Mouse (Mus musculus) kidney, embryonic 16.5 days (tissue): Measurements from ENCODE around the gene Zmynd12. TPM values are rescaled to one million over a fixed set of nuclear protein-coding genes. Genes with fewer than 3 reads are reported as not detected.

ENCODE experiments used
- ATAC-seq: fragments of 200-750 bp; cut with Nextera tagmentation; 2 replicates; pipeline ENCODE4 v1.8.0; 2017; ENCODE audit warnings: moderate TSS enrichment; ENCODE audit not compliant: low FRiP score, low TSS enrichment
- H3K27ac ChIP-seq: fragments of 300-500 bp; sonication (generic); 2 replicates; pipeline ENCODE4 v1.5.1; 2014; ENCODE audit warnings: low read length
- H3K27me3 ChIP-seq: fragments of 300-500 bp; sonication (generic); 2 replicates; pipeline ENCODE4 v1.6.1; 2014; ENCODE audit warnings: low read length, control low read depth, mixed read lengths; ENCODE audit not compliant: insufficient read depth
- H3K36me3 ChIP-seq: fragments of 300-500 bp; sonication (generic); 2 replicates; pipeline ENCODE4 v1.6.1; 2014; ENCODE audit warnings: low read length, control low read depth, mixed read lengths; ENCODE audit not compliant: insufficient read depth
- H3K4me1 ChIP-seq: fragments of 300-500 bp; sonication (generic); 2 replicates; pipeline ENCODE4 v1.6.1; 2014; ENCODE audit warnings: low read length, control low read depth, mixed read lengths; ENCODE audit not compliant: insufficient read depth
- H3K4me2 ChIP-seq: fragments of 300-500 bp; sonication (generic); replicated peaks from 2 replicates; pipeline ENCODE4 v1.6.1; 2014; ENCODE audit warnings: low read depth, low read length
- H3K4me3 ChIP-seq: fragments of 300-500 bp; sonication (generic); 2 replicates; pipeline ENCODE4 v1.5.1; 2014; ENCODE audit warnings: mild to moderate bottlenecking, low read length
- H3K9ac ChIP-seq: fragments of 300-500 bp; sonication (generic); replicated peaks from 2 replicates; pipeline ENCODE4 v1.6.1; 2014; ENCODE audit warnings: low read length
- H3K9me3 ChIP-seq: fragments of 300-500 bp; sonication (generic); 2 replicates; pipeline ENCODE4 v1.6.1; 2016; ENCODE audit warnings: low read length, control low read depth
- WGBS: fragments of 180-500 bp; shearing (Covaris S2); extraction: QIAGEN DNeasy Blood & Tissue Kit; methylation state at CpG from one replicate; pipeline ENCODE4 v1.1.7; 2014; 5-methylcytosine and 5-hydroxymethylcytosine counted together
- polyA plus RNA-seq: library from polyadenylated mRNA; unstranded; fragments of >200 nt; fragmentation: Nextera tagmentation; extraction: Ambion mirVana; gene quantifications from 2 replicates; pipeline ENCODE4 v1.2.1, GENCODE M21; 2015

The Zmynd12 gene
- polyA plus RNA-seq, 1 experiment from 2014 or later: 0.87 TPM

DNA sequence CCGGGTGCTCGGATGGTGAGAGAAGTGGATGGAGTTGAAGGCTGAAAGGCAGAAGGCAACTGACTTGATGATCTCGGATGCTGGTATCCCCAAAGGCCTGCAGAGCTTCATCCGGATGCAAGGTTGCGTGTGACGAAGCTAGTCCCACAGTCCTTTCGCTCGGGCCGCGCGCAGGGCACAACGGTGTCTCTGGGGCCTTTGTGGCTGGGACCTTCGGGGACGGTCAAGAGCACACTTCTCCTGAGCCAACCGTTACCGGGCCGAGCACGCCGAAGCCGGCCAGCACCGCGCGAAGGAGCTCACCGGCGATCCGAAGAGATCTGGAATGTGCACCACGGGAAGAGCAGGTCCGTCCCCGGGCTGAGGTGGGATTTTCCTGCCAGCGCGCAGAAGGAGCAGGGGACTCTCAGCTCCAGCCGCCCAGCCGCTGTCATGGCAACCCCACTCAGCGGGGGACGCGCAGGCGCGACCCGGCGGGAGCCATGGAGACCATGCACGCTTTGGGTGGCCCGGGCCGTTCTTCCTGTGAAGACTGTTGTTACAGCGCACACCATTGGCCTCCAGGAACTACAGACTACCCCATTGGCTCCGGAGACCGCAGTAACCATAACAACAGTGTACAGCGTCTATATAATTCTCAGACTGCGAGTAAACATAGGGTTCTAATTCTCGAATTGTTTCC, 7.4 kb upstream of the Zmynd12 start, which contains the start of gene Ccdc30:
Gene Ccdc30 (minus strand): TSS at position 450 of the 682 bp plus-strand sequence.
- peak within 1 kb of the TSS; percentile 78 for H3K4me2 ChIP-seq
- no peaks in the 10 kb centered on the region for H3K27me3 ChIP-seq
- peaks cover 7% of the 10 kb centered on the region; the same call in 1 of the 2 replicates for H3K4me1 ChIP-seq
- H3K36me3 ChIP-seq: 0 out of 2 replicates have a peak, but pooled peaks cover 7% of the 10 kb centered on the region
- no peaks in the 10 kb centered on the region for H3K9me3 ChIP-seq
- H3K4me3 ChIP-seq: peak within 1 kb of the TSS; percentile 58
- peak; percentile 100 for ATAC-seq
- H3K9ac ChIP-seq: peak within 1 kb of the TSS; percentile 57
- H3K27ac ChIP-seq: no peak within 1 kb of the TSS
- under 1% methylated on average over 47 of the region's 49 CpGs for WGBS

DNA sequence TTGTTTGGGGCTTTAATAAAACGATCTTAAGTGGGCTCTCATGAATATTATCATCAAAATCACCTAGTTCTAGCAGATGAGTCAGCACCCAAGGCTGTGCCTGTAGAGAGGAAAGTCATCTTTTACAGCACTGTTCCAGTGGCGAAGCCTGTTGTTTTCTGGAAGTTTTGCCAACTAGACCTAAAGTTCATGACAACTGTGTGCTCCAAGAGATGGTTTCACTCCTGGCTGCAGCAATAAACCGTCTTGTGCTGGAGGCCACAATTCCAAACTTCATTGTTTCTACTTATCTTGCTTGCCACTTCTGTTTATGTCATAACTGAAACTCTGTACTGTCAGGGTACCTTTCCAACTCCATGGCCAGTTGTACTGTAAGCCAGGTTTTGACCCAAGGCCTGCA, 5.3 kb upstream of the Zmynd12 start:
- H3K9ac ChIP-seq: no peak overlapping the region
- WGBS: 84% methylated on average over 3 of the region's 3 CpGs
- ATAC-seq: no peak

DNA sequence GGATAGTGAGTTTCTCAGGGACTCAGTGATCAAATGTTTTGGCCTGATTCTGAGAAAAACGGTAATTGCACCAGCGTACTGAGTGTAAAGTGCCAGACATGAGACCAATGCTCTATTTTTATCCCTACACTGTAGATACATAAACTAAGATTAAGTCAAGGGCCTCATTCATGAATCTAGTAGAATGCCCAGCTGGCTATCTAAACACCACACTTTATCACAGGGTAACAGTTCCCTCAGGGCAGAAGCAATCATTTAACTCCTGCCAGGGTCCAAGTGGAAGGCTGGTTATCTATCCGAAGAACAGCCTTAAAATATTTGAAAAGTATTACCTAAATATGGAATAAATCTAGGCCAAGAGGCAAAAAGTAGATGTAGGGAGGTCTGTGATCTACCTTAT, 4.7 kb upstream of the Zmynd12 start:
- H3K27me3 ChIP-seq: no peaks in the 10 kb centered on the region
- 92% methylated on average over 3 of the region's 3 CpGs for WGBS
- H3K36me3 ChIP-seq: 0 out of 2 replicates have a peak, but pooled peaks cover 7% of the 10 kb centered on the region
- ATAC-seq: no peak
- H3K27ac ChIP-seq: no peak overlapping the region
- H3K4me3 ChIP-seq: no peak overlapping the region
- H3K9ac ChIP-seq: no peak overlapping the region
- H3K4me2 ChIP-seq: no peak overlapping the region
- H3K9me3 ChIP-seq: no peaks in the 10 kb centered on the region
- H3K4me1 ChIP-seq: peaks cover 19% of the 10 kb centered on the region

More for the DNA sequence above, 5.3 kb upstream of the Zmynd12 start:
- Histone ChIP-seq H3K27me3 (no peaks in the 10 kb centered on the region), H3K9me3 (no peaks in the 10 kb centered on the region), H3K4me1 (peaks cover 18% of the 10 kb centered on the region), H3K27ac (no peak overlapping the region), H3K4me3 (no peak overlapping the region), H3K36me3 (0 out of 2 replicates have a peak, but pooled peaks cover 7% of the 10 kb centered on the region), H3K4me2 (no peak overlapping the region)

DNA sequence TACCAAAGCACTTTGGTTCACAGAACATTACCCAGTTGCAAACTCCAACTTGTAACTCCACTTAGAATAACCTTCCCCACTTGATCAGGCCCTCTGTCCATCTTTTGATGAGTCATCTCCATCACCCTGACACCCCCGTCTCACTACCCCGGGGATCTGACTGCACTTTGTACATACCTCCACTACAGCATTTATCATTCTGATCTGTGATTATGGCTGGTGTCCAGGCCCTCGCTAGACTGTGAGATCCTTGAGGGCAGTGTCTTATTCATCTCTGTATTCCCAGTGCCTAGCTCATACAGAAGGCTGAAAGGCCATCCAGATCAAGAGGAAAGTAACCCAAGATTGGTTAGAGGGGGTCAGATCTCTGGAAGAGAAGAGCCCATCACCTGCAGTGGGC, 1.4 kb upstream of the Zmynd12 start:
- no peak overlapping the region for H3K27ac ChIP-seq
- H3K4me1 ChIP-seq: peaks cover 20% of the 10 kb centered on the region
- H3K4me2 ChIP-seq: peak overlapping the region; percentile 82
- peak overlapping the region; percentile 88 for H3K9ac ChIP-seq
- no peaks in the 10 kb centered on the region for H3K9me3 ChIP-seq
- 0 out of 2 replicates have a peak, but pooled peaks cover 7% of the 10 kb centered on the region for H3K36me3 ChIP-seq
- no peak for ATAC-seq
- H3K4me3 ChIP-seq: peak overlapping the region; percentile 81
- no peaks in the 10 kb centered on the region for H3K27me3 ChIP-seq
- WGBS: 46% methylated on average over 3 of the region's 3 CpGs

DNA sequence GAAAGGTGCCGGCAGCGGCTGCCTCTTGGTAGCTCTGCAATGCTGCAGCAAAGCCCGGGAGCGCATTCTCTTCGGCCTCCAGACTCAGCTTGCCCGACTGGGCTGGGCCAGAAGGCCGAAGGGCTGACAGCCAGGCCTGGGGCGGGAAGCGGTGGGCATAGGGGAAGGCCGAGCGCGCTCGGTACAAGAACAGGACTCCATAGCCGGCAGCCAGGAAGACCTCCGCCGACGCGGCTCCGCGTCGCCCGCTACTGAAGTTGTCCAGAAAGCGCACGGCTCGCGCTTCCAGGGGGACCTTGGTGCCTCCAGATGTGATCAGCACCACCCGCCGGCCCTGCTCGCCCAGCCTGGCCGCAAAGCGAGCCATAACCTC, 707 bp upstream of the Zmynd12 start:
- peak overlapping the region; percentile 81 for H3K4me3 ChIP-seq
- peak overlapping the region; percentile 96 for H3K27ac ChIP-seq
- peak overlapping the region; percentile 82 for H3K4me2 ChIP-seq
- H3K36me3 ChIP-seq: 0 out of 2 replicates have a peak, but pooled peaks cover 7% of the 10 kb centered on the region
- peaks cover 20% of the 10 kb centered on the region for H3K4me1 ChIP-seq
- H3K9me3 ChIP-seq: no peaks in the 10 kb centered on the region
- peak overlapping the region; percentile 88 for H3K9ac ChIP-seq
- ATAC-seq: peak; percentile 52
- WGBS: under 1% methylated on average over 31 of the region's 31 CpGs
- H3K27me3 ChIP-seq: no peaks in the 10 kb centered on the region

DNA sequence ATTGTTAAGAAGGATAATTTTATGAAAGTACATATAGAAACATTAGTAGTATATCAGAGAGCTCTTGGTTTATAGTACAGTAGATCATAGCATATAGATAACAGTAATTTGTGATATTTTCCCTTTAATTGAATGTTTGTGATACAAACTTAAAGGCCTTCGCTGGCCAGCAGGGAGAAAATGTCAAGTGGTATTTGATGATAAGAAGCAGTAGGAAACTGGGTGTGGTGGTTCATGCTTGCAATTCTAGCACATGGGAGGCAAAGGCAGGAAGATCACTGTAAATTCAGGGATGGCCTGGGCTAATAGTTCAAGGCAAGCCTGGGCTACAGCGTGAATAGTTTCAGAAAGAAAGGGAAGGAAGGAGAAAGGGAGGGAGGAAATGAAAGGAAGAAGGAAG, 2.5 kb downstream of the Zmynd12 start:
- no peak overlapping the region for H3K9ac ChIP-seq
- H3K27me3 ChIP-seq: no peaks in the 10 kb centered on the region
- no peak overlapping the region for H3K4me3 ChIP-seq
- 83% methylated on average over 2 of the region's 2 CpGs for WGBS
- no peak for ATAC-seq
- H3K36me3 ChIP-seq: no peaks in the 10 kb centered on the region
- no peak overlapping the region for H3K27ac ChIP-seq
- no peak overlapping the region for H3K4me2 ChIP-seq
- peaks cover 20% of the 10 kb centered on the region for H3K4me1 ChIP-seq
- H3K9me3 ChIP-seq: no peaks in the 10 kb centered on the region

DNA sequence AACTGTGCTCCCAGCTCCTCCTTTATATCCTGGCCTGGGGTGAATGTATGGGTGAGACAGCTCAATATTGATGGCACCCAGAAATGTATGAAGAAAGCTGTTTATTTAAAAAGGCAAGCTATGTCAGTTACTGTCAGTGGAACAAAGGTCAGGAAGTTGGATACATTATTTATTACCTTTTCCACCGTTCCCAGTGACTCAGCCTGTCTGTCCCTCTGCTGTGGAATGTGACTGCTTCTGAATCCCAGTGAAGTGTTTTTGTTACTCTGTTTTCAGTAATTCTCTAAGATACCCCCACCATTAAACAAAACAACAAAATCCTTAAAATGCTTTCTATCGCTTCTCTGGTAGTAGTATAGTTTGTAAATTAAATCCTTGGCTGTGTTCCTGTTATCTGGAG, 3.0 kb downstream of the Zmynd12 start:
- Histone ChIP-seq H3K9ac (no peak overlapping the region), H3K27me3 (no peaks in the 10 kb centered on the region), H3K4me2 (no peak overlapping the region), H3K27ac (no peak overlapping the region), H3K36me3 (no peaks in the 10 kb centered on the region), H3K4me1 (peaks cover 19% of the 10 kb centered on the region), H3K4me3 (no peak overlapping the region), H3K9me3 (no peaks in the 10 kb centered on the region)
- no peak for ATAC-seq
- WGBS: 33% methylated on average over 2 of the region's 2 CpGs

DNA sequence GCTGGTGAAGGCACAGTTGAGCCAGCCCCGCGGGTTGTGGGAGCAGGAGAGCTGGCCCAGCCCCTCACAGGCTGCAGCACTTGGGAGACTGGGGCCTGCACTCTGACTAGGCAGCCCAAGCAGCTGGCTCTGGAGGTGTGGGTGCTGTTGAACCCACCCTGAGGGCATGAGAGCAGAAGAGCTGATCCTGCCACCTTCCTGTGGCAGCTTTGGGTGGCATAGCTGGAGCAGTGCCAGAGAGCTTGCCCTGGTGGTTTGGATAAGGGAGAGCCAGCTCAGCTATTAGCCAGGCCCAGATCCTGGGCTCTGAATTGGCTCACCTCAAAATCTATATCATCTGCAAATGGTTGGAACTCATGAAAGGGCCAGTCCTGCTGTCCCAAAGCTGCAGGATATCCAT, 5.1 kb downstream of the Zmynd12 start:
- H3K4me3 ChIP-seq: no peak overlapping the region
- no peaks in the 10 kb centered on the region for H3K27me3 ChIP-seq
- H3K9ac ChIP-seq: no peak overlapping the region
- no peaks in the 10 kb centered on the region for H3K9me3 ChIP-seq
- WGBS: 61% methylated on average over 2 of the region's 2 CpGs
- no peak overlapping the region for H3K27ac ChIP-seq
- H3K36me3 ChIP-seq: no peaks in the 10 kb centered on the region
- ATAC-seq: no peak
- peaks cover 9% of the 10 kb centered on the region; the same call in 1 of the 2 replicates for H3K4me1 ChIP-seq
- H3K4me2 ChIP-seq: no peak overlapping the region

DNA sequence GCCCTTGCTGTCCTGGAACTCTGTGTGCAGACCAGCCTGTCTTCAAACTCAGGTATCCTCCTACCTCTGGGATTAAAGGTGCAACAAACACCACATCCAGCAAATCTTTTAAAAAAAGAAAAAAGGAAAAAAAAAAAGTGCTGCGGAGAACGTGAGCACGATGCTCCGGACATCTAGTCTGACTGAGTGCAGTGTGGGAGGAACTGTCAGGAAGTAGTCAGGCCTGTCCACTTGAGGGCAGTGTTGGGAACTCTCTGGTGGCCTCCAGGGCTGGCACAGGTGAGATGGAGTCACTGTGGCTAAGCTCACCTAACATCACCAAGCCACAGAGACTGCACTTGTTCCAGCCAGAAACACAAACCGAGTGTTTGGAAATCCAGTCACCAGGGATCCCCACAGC, 8.1 kb downstream of the Zmynd12 start:
- WGBS: 25% methylated on average over 5 of the region's 5 CpGs
- Histone ChIP-seq H3K4me2 (peak overlapping the region; percentile 18; the same call in 1 of the 2 replicates), H3K4me3 (no peak overlapping the region), H3K36me3 (no peaks in the 10 kb centered on the region), H3K9me3 (no peaks in the 10 kb centered on the region; the same call in 1 of the 2 replicates), H3K27ac (no peak overlapping the region), H3K4me1 (no peaks in the 10 kb centered on the region), H3K9ac (no peak overlapping the region), H3K27me3 (no peaks in the 10 kb centered on the region)
- no peak for ATAC-seq

DNA sequence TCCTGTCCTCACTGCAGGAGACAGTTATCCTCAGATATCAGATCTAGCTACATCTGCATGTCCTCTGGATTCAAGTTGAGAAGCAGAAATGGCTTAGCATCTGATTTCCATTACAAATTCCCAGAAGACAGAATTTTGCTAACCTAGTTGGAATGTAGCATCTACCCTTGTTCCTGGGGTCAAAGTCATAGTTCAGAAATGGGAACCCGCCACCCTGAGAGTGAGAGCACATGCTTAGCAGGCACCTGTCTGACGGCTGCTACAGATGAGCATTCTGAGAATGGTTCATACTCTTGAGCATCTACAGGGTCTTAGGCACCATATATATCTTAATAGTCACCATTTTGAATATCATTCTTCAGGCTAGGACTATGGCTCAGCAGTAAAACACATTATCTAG, 15.3 kb downstream of the Zmynd12 start:
- 87% methylated on average over 2 of the region's 2 CpGs for WGBS
- 0 out of 2 replicates have a peak, but pooled peaks cover 4% of the 10 kb centered on the region for H3K4me1 ChIP-seq
- ATAC-seq: no peak

More for the DNA sequence above, 15.3 kb downstream of the Zmynd12 start:
- no peak overlapping the region for H3K4me3 ChIP-seq
- no peaks in the 10 kb centered on the region for H3K27me3 ChIP-seq
- H3K27ac ChIP-seq: no peak overlapping the region
- no peak overlapping the region for H3K4me2 ChIP-seq
- no peak overlapping the region for H3K9ac ChIP-seq
- H3K9me3 ChIP-seq: peaks cover 2% of the 10 kb centered on the region; the same call in 1 of the 2 replicates
- H3K36me3 ChIP-seq: no peaks in the 10 kb centered on the region
